Mouse (Mus musculus) natural killer cell, adult 2 months (primary cell): ENCODE measurements around the gene Lcat.

ENCODE experiments used
- DNase-seq, 2 experiments: peaks; one replicate each; pipeline ENCODE4 v3.0.0; 2022; ENCODE audit warnings: low spot score in 2 of 2

The Lcat gene

DNA sequence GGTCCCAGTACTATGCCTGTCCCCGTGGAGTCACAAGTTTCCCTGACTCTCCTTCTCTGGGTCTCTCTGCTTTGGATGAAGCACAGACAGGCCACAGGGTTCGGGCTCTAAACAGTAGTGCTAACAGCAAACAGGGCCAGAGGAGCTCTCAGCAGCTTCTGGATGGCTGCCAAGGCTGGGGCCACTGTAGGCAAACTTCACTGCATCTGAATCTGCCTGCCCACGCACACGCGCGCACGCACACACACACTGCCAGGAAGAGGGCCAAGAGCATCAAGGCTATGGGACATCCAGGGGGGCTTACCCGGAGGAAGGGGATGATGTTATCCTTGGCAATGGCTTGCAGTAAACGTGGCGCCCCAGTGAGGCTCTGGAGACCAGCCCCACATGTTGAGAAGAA is 6.2 kb upstream of the Lcat start:
- DNase-seq = no peak

DNA sequence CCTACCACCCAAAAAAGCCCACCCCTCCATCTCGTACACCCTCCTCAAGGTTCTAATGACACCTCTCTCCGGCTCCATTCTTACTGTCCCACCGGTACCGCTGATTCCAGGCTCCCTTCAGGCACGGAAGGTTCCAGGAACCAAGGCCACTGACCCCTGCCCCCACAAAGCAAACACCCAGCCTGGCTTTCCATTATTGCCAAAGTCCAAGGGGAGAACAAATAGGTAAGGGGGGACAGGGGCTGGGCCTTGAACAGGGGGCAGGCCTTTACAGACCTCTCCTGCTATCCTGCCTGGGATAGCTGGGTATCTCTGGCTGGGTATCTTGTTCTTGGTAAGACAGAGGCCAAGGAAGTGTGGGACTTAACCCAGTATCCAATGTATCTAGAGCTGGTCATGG is 640 bp downstream of the Lcat start:
- no peak for DNase-seq

DNA sequence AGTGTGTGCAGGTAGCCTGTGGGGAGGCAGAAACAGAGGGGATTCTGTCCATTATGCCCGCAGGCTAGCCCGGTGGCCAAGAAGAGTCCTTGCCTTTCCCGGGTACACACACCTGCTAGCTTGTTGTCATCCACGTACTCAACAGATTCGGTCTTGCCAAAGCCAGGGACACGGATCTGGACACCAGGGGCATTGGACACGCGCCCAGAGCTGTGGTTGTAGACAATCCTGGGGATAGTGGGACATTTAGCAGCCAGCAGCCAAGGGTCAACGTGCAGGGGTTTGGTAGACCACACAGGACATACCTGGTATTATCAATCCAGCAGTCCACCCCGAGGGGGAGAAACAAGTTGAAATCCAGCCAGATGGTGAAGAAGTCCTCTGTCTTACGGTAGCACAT is 1.2 kb downstream of the Lcat start:
- no peak for DNase-seq

DNA sequence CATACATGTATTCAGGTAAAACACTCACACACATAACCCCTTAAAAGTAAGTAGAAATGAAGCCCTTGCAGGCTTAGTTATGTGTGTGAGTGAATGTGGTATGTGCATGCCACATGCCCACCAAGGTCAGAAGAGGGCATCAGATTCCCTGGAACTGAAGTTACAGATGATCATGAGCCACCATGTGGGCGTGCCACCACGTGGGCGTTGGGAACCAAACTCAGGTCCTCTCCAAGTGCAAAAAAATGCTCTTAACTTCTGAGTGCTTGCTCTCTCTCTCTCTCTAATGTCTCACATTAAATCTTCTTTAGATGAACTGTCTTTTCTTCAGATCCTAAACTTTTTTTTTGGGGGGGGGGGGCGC is 4.9 kb downstream of the Lcat start, which contains the start of gene Psmb10:
Gene Psmb10, minus strand, starts transcription at position 139 of the 364 bp plus-strand sequence.
- DNase-seq = no peak

DNA sequence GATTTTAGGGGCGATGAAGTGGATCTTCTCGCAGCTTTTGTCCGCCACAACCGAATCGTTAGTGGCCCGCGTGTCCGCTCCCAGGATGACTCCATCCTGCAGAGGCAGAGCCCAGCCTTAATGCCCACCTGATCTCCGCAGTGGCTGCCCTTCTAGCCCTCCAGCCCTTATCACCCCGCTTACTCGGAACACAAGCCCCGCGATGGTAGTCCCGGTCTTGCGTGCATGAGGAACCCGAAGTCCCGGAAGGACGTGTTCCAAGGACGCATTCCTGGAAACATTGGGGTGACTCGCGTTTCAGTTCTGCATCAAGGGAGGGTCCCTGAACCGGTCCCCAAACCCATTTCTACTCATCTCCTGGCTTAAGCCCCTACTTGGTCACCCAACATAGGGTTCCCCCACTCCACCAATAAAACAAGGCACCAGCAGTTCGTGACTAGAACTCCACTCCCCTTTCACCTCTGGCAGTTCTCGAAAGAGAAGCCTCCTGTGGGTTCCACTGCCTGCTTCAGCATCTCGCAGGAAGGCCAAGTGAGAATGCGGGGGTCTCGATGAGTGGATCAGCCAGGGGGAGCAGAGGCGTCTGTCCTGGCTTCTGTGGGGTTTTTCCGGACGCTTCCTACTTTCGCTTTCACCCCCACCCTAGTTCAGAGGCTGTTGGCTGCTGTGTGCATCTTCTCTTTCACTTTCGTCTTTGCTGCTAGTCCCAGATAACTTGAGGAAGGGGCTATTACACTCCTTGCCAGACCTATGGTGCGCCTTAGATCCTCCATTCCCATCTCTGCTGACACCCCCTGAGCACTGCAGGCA is 5.5 kb downstream of the Lcat start:
- DNase-seq = peak; percentile 61 to 63

DNA sequence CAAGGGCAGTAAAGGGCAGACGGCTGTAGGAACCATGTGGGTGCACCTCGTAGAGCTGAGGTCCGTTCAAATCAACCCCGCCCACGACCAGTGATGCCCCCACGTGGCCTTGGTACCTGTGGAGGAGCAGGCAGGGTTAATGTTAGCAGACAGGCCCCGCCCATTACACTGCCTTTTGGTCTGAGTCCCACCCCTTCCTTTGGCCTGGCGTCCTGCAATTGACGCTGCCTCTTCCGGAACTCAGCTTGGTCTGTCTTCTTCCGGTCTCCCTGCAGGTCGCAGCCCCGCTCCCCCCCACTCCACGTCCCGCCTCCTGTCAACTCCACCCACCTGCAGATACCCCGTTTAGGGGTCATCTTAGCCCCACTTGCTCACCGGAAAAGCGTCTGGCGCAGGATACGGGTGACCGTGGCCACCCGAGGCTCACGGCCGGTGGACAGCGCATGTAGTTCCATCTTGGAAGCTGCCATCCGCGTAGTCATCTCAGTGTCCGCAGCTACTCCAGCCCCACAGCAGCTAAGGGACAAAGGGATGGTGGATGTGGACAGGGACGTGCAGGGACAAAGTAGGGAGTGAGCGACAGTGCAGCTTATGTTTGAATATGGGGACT is 6.2 kb downstream of the Lcat start:
- peak; percentile 81 to 83 for DNase-seq

DNA sequence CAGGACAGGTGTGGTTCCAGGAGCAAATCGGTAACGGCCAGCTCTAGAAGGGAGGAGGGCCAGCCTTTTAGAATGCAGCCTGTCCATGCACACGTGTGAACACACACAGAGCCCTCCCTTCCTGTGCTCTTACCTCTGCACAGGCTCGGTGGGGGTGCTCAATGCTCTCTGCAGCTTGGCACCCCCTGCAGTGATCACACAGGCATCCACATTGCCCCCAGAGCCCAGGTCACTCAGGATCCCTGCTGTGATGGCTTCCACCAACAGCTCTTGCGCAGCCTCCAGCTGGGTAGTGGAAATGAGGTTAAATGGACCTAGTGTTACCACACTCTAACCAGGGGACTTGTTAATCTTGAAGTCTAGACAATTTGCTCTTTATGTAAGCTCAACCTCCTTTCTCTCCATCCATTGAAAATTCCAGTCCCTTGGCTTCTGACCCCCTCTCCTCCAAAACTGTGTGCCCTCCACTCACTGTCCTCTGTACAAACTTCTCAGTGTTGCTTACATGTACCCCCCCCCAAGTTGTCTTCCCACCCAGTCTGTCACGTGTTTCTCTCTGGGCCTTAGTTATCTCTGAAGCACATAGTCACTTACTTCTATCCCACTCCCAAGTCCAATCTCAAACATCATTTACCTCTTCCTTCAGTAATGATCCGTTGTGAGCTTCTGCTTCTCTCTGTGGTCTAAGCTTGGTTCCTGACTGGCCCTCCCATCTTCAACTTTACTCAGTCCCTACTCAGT is 7.1 kb downstream of the Lcat start:
- no peak for DNase-seq

DNA sequence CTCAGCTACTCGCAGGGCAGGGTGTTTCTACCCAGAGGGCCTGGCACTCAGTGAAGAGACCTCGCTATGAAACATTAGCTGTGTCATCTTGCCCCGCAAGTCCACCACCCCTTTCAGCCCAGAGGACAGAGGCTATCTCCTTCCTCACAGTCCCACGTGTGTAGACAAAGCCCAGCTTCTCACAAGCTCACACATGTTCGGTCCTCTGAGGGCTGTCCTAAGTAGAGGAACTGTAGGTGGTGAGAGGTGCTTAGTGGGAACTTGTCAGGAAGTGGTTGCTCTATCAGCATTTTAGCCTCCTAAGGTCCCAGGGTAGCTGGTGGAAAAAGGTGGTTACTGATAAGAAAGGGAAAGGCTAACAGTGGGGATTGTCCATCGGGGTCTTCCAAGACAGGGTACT is 8.1 kb downstream of the Lcat start:
- DNase-seq = no peak

DNA sequence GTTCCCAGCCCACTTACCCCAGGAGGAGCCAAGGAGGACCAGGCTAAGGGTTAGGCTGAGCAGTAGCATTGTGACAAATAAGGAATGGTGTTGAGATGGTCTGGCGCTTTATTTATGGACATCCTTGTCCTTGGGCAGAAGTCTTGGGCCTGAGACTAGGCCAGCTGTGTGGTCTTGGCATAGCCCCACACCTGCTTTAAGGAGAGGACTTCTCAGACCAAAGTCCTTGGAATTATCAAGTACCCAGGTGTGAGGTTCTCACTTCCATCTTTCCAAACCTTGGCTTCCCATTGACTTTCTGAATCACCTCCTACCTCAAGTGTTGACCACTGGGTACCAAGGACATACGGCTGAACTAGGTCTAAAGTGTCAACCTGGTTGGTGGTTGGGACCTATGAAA is 9.4 kb downstream of the Lcat start, which contains the start of gene Ctrl:
Gene Ctrl, minus strand, starts transcription at position 101 of the 400 bp plus-strand sequence.
- no peak for DNase-seq

DNA sequence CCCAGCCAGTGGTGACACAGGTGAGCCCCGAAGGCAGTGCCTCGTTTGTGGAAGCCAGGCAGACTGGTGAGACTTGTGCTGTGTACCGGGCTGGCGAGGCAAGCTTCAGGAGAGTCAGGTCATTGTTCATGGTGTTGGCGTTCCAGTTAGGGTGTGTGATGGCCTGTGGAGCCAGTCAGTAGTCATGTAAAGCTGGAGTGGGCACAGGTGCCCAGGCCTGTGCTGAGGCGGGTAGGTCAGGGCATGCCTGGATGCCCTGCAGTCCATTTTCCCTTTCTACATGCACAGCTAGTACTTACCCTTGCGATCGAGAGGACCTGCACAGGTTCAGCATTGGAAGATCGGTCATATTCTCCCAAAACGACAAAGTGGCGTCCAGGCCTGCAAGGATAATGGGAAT is 10.7 kb downstream of the Lcat start:
- DNase-seq = no peak

DNA sequence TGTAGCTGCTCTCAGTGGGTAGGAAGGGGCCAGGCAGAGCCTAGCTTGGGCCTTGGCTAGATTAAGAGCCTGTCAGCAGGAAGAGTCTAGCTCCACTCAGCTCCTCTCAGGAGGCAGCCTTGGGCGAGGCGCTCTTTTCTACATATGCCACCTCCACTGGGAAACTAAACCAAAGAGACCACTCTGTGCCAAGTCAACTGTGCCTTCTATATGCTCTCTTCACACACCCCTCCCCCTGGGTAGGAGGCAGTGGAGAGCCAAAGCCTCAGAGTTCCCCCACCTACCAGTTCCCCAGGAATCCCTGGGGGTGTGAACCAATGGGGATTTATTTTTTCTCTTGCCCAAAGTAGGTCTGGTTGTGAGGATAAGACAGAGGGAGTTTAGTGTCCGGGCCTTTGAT is 11.9 kb downstream of the Lcat start:
- DNase-seq = no peak

DNA sequence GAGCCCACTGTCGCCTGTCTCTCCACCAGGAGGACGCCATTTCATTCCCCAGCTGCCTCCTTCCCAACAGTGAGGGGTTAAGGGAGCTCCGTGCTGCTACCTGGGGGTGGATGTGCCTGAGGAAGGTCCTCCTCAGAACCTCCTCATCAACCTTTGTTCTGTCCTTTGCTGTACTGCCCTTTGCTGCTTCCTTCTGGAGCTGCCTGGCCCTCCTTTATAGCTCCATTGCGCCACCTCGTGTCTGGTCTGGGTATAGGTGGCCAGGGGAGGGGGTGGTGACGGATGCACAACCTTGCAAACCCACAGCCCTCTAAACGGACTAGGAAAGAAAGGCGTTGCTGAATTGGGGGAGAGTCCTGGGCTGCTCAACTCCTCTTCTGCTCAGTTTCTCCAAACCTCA is 12.6 kb downstream of the Lcat start:
- DNase-seq = peak; percentile 79 to 86

DNA sequence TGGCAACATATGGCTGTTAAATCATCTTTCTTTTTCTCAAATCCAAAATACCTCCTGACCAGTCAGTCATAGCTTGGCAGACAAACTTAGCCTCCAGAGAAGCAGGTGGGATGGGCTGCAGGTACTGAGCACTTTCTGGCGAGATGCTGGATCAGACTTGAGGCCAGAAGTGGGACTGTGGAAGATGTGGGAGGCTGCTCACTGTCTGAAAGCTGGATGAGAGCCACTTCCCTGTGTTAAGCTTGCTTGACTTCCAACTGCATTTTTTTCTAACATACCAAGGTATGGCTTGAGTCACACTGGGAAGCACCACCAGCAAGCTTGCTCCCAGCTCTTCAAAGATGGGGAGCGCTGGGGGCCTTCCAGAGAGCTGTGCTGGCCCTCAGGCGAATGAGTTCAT is 18.1 kb downstream of the Lcat start:
- no peak for DNase-seq

DNA sequence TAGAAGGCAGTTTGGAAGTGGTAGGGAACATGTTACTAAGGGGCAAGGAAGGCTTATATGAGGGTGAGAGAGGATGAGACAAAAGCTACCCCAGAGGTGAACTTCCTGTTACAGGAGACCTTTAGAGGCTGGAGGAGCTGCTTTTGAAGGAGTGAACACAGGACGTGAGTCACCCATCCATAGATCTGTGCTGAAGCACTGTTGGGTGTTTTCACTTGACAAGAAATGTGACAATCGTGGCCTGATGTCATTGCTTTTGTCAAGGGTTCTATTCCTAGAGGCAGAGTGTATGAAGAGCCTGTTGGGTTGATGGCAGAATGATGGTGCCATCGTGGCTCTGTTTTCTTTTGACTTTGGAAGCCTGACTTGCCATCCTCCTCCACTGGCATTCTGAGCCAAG is 23.8 kb downstream of the Lcat start:
- peak in 1 of 2 experiments; percentile 10 for DNase-seq

DNA sequence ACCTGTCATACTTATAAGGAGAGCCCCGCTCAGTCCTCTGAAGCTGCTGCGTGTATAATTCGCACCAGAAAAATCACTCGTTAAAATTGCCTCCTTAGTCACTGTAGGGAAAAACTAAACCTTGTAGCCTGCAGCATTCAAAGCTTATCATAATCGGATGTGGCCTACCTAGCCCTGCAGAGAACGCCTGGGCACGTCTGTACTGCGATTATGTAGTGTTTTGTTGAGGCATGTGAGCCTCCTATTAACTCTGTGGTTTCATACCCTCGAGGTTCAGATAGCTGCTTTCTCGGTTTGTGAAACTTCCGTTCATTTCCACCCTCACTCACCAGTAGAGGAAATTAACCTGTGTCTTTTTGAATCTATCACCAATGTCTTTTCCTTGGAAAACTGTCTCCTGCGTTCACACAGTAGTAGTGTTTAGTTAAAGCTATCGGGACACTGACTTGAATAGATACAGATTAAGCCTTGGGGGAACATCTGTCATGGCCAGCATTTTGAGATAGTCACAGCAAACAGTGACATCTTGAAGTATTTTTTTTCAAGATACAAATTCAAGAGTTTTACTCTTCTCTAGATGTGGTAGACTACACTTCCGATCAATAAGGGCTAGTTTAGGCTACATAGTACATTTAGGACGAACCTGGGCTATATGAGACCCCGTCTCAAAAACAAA is 42.1 kb downstream of the Lcat start:
- DNase-seq = peak; percentile 54 to 58

DNA sequence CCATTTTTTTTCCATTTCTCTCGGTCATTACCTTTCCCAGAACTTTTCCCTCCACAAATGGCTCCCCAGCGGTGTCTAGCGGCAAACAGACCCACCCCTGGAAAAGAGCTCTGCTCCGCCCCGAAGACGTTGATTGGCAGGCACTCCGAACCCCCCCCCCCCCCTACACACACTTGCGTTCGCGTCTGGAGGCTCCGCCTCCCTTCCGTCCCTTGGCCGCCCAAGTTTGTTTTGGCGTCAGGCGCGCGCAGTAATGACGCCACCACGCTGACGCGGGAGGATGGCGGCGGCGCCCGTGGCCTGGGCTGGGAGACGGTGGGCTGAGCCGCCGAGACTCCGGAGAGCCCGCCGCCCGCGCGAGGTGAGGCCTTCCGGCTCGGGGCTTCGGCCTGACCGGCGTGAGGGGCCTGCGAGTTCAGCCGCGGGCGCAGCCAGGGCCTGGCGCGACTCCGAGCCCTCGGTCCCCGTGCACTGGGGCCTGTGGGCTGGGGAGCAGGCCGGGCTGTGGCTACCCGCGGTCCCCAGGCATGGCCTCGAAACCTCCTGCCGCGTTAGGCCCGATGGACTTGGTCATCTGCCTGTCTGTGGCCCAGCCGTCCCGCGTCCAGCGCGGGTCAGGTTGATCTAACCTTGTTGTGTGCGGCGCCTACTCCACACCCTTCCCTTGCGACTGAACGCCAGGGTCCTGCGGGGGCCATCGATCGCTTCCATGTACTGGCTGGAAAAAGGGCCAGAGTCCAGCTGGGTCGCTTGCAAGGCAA is 42.8 kb downstream of the Lcat start, which contains the start of gene Pskh1:
Gene Pskh1, plus strand, starts transcription at position 262 of the 761 bp plus-strand sequence.
- peak; percentile 87 to 90 for DNase-seq

DNA sequence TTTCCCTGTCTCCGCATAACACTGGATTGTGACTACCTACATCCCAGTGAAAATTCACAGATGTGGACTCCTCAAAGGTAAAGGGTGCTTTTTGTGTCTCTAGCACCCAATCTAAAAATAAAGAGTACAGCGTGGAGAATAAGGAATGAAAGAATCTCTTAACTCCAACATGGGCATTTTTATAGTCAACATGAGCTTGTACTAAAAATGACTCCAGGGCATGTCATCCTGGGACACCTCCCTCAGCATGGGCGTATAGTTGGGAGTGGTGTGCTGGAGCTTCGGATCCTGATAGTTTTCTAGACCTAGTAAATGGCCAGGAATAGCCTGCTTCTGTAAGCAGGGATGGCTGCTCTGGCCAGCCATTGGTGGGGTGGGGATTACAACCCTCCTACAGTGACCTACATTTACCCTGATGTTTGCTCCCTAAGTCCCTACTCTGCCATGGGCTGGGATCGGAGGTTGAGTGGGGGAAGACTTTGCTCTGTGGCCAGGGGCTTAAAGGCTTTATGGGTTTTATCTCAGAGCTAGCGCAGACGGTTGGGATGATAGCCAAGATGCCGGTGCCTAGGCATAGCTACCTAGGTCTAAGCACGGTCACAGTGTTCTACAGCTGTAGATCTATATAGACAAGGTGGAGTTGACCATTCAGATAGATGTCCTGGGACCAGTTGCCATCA is 45.2 kb downstream of the Lcat start:
- DNase-seq = no peak

DNA sequence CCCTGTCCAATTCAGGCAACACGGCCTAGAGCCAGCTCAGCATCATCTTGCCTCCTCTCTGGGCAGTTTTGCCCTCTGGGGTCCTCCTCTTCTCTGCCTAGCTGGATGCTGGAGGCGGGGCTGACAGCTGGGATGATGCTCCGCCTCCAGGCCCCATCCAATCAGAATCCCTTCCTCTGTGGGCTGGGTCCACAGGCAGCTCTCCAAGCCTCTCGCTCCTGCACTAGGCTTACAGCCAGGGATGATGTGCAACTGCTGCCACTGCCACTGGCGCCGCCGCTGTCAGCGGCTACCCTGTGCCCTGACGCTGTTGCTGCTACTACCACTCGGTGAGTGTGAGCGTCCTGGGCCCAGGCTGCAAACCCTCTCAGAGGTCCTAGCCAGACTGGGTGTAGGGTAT is 49.8 kb downstream of the Lcat start, which contains the start of gene Nrn1l:
Gene Nrn1l, plus strand, starts transcription at position 229 of the 400 bp plus-strand sequence.
- no peak for DNase-seq

DNA sequence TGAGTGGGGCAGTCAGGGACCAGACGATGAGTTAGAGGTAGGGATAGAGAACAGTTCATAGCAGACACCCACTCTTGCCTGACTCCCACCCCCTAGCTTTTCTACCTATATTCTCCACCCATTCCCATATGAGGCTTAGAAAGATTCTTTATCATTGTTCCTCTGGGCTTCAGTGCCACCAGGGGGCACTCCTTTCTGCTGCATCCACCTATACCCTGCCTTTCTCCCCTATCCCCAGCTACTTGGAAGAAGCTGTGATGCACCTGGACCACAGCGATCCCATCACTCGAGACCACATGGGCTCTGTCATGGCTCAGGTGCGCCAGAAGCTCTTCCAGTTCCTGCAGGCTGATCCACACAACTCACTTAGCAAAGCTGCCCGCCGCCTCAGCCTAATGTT is 50.8 kb downstream of the Lcat start:
- DNase-seq = peak in 1 of 2 experiments; percentile 20

DNA sequence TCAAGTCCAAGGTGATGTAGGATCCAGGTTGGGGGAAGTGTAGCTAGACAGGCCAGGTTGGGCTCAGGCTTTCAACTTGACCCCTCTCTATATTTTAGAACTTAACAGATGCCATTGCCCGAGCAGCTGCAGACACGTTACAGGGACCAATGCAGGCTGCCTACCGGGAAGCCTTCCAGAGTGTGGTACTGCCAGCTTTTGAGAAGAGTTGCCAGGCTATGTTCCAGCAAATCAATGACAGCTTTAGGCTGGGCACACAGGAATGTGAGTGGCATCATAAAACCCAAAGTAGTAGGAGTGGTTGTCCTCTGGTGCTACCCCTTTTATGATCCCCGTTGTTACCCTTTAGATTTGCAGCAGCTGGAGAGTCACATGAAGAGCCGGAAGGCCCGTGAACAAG is 52.3 kb downstream of the Lcat start:
- DNase-seq = no peak
